Comparison of ENCODE assay signal across 8 mouse cellular contexts in the genomic region with DNA sequence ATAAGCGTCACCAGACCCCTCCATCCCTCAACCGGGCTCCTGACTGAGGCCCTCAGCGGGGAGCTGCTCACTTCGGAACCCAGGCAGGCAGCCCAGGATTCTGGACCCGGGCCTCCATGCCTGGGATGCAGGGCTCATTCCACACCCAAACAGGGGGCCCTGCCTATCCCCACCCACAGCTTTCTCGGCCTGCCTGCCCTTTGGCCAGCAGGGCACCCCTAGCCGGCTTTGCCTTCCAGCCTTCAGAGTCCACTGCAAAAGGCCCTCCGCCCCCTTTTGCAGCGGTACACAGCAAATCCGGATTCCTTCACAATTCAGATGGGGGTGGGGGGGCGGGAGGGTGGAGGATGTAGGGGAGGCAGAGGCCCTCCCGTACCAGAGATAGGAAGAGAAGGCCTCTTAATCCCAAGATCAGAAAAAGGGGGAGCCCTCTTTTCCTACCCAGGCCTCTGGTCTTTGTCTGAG. TPM values are rescaled to one million over a fixed set of nuclear protein-coding genes. Genes with fewer than 3 reads are reported as not detected.
DNase-seq lines count a peak whose midpoint lies in the region; ATAC-seq and TF ChIP-seq lines count a peak whose summit lies in the region.

No protein-coding gene starts in this region.

- peak; percentile 41 to 68 for DNase-seq in adrenal gland, adult (ENCODE audit: inconsistent age in 2 of 2, low spot score in 1 of 2)
- DNase-seq in adrenal gland, adult 8-10 months: no peak
- DNase-seq in ovary, postnatal 36 days (ENCODE audit: low spot score): peak; percentile 49
- DNase-seq in ovary, adult 18-20 months (ENCODE audit: low spot score): no peak
- peak; percentile 53 for DNase-seq in liver, postnatal 0 days
- peak; percentile 60 for DNase-seq in testis, postnatal 10 days (ENCODE audit: low spot score)
- no peak for DNase-seq in thymus, adult 18-20 months

- ATAC-seq in hindbrain, embryonic 12.5 days (ENCODE audit: low FRiP score): peak; percentile 1; the same call in 1 of the 2 replicates
- no peak for ATAC-seq in liver, postnatal 0 days

- no peaks in the 10 kb centered on the region for H3K9me3 ChIP-seq in hindbrain, embryonic 12.5 days (replicated peaks)
- no peaks in the 10 kb centered on the region for H3K9me3 ChIP-seq in liver, postnatal 0 days (ENCODE audit: low read length)

- H3K9ac ChIP-seq in hindbrain, embryonic 12.5 days: peak overlapping the region; percentile 95
- H3K9ac ChIP-seq in liver, postnatal 0 days (replicated peaks): peak overlapping the region; percentile 74

- no peaks in the 10 kb centered on the region for H3K27me3 ChIP-seq in hindbrain, embryonic 12.5 days
- peaks cover 16% of the 10 kb centered on the region for H3K27me3 ChIP-seq in liver, postnatal 0 days (ENCODE audit: insufficient read depth, low read length)

- TF ChIP-seq EP300 in liver, postnatal 0 days (IDR thresholded peaks at IDR 0.05; ENCODE audit: low read depth): no peak

- peak overlapping the region; percentile 76 for H3K4me2 ChIP-seq in hindbrain, embryonic 12.5 days (replicated peaks)
- H3K4me2 ChIP-seq in liver, postnatal 0 days (ENCODE audit: low read depth, low read length): peak overlapping the region; percentile 93

- under 1% methylated on average over 12 of the region's 12 CpGs for WGBS in hindbrain, embryonic 12.5 days
- 22% methylated on average over 12 of the region's 12 CpGs for WGBS in liver, postnatal 0 days (ENCODE audit: insufficient replicate concordance)

- 0 out of 2 replicates have a peak, but pooled peaks cover 4% of the 10 kb centered on the region for H3K36me3 ChIP-seq in hindbrain, embryonic 12.5 days
- H3K36me3 ChIP-seq in liver, postnatal 0 days (replicated peaks; ENCODE audit: insufficient read depth, low read length): no peaks in the 10 kb centered on the region; the same call in 1 of the 2 replicates

- H3K4me1 ChIP-seq in hindbrain, embryonic 12.5 days: peaks cover 58% of the 10 kb centered on the region
- H3K4me1 ChIP-seq in liver, postnatal 0 days (ENCODE audit: insufficient read depth): peaks cover 28% of the 10 kb centered on the region

- no peak for TF ChIP-seq CTCF in liver, postnatal 0 days (IDR thresholded peaks at IDR 0.05; ENCODE audit: low read depth)

- H3K4me3 ChIP-seq in hindbrain, embryonic 12.5 days: peak overlapping the region; percentile 85
- peak overlapping the region; percentile 65 for H3K4me3 ChIP-seq in liver, postnatal 0 days (ENCODE audit: low read depth, low read length)

- peak overlapping the region; percentile 95 for H3K27ac ChIP-seq in hindbrain, embryonic 12.5 days
- peak overlapping the region; percentile 91 for H3K27ac ChIP-seq in liver, postnatal 0 days (ENCODE audit: low read depth)

RNA-seq across cellular contexts. Expression of a gene that starts 1.0 kb away (rescaled TPM):
- 100 to 1,000 TPM; 212 to 271 (median 242) TPM for total RNA-seq in adrenal gland, adult 8-10 months (2022)
- polyA plus RNA-seq in hindbrain, embryonic 12.5 days (2016; fragmentation: Nextera tagmentation; extraction: Ambion mirVana): 111 and 115 TPM in 2 replicates
- 44.7 and 49.2 TPM in 2 replicates for polyA plus RNA-seq in liver, postnatal 0 days (2015; fragmentation: Nextera tagmentation; extraction: Ambion mirVana)

RNA-seq across cellular contexts. Expression of a gene that starts 22.8 kb away (rescaled TPM):
- 100 to 1,000 TPM in 3 of 4 experiments, 10 to 100 TPM in 1; 96.7 to 113 (median 107) TPM for total RNA-seq in adrenal gland, adult 8-10 months (2022)
- 8.8 and 11.3 TPM in 2 replicates for polyA plus RNA-seq in hindbrain, embryonic 12.5 days (2016; fragmentation: Nextera tagmentation; extraction: Ambion mirVana)
- 11.3 and 13.0 TPM in 2 replicates for polyA plus RNA-seq in liver, postnatal 0 days (2015; fragmentation: Nextera tagmentation; extraction: Ambion mirVana)

RNA-seq across cellular contexts. Expression of a gene that starts 46.7 kb away (rescaled TPM):
- total RNA-seq in adrenal gland, adult 8-10 months (2022): 10 to 100 TPM in 2 of 4 experiments, 1 to 10 TPM in 2; 6.3 to 10.6 (median 9.6) TPM
- 7.8 and 8.9 TPM in 2 replicates for polyA plus RNA-seq in hindbrain, embryonic 12.5 days (2016; fragmentation: Nextera tagmentation; extraction: Ambion mirVana)
- polyA plus RNA-seq in liver, postnatal 0 days (2015; fragmentation: Nextera tagmentation; extraction: Ambion mirVana): 5.6 and 6.3 TPM in 2 replicates

RNA-seq across cellular contexts. Expression of a gene that starts 48.4 kb away (rescaled TPM):
- total RNA-seq in adrenal gland, adult 8-10 months (2022): 10 to 100 TPM; 20.0 to 33.6 (median 26.8) TPM
- 6.8 and 8.9 TPM in 2 replicates for polyA plus RNA-seq in hindbrain, embryonic 12.5 days (2016; fragmentation: Nextera tagmentation; extraction: Ambion mirVana)
- polyA plus RNA-seq in liver, postnatal 0 days (2015; fragmentation: Nextera tagmentation; extraction: Ambion mirVana): 2.4 and 4.3 TPM in 2 replicates

Comparison
In these comparisons a context has a peak if more than half of its experiments do, and no peak if none do; other contexts are left out.
1. DNase-seq: peak in adrenal gland, adult (2 of 2), ovary, postnatal 36 days (single experiment), liver, postnatal 0 days (single experiment) and testis, postnatal 10 days (single experiment); none in adrenal gland, adult 8-10 months (single experiment), ovary, adult 18-20 months (single experiment) and thymus, adult 18-20 months (0 of 2).